Mouse (Mus musculus) monocyte, adult 5-6 weeks (primary cell): ENCODE results near the gene Sipa1l1. TPM values are rescaled to one million over a fixed set of nuclear protein-coding genes. Genes with fewer than 3 reads are reported as not detected.

Source experiments
- ATAC-seq: fragments of 153-309, 156-312 bp; replicated peaks from 2 replicates; pipeline ENCODE4 v1.8.0; 2017; ENCODE audit warnings: mild to moderate bottlenecking; ENCODE audit not compliant: low TSS enrichment, insufficient number of reproducible peaks, severe bottlenecking, poor library complexity, low FRiP score
- total RNA-seq: library from RNA; stranded (forward); fragments of 200-1000, 200-491, 200-594 nt; gene quantifications from 3 replicates; pipeline ENCODE4 v1.2.3, GENCODE M21; 2017

The Sipa1l1 gene
- total RNA-seq, 1 experiment from 2014 or later, result 44.5 TPM

GRCm38 (mm10) chr12:82387647-82388046 is 218.5 kb downstream of the Sipa1l1 start:
- ATAC-seq, result no peak

DNA sequence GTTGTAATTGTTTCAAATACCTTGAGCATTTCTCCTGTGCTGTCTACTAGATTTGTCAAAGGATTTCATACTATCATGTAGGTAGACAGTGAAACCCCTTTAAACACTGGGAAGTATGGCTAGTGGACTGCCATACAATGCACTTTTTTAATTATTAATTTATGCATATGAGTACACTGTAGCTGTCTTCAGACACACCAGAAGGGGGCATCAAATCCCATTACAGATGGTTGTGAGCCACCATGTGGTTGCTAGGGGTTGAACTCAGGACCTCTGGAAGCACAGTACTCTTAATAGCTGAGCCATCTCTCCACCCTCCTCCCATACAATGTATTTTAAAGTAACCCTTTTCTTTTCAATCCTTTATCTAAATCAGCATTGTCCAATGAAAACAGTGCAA is 219.0 kb downstream of the Sipa1l1 start:
- no peak for ATAC-seq

DNA sequence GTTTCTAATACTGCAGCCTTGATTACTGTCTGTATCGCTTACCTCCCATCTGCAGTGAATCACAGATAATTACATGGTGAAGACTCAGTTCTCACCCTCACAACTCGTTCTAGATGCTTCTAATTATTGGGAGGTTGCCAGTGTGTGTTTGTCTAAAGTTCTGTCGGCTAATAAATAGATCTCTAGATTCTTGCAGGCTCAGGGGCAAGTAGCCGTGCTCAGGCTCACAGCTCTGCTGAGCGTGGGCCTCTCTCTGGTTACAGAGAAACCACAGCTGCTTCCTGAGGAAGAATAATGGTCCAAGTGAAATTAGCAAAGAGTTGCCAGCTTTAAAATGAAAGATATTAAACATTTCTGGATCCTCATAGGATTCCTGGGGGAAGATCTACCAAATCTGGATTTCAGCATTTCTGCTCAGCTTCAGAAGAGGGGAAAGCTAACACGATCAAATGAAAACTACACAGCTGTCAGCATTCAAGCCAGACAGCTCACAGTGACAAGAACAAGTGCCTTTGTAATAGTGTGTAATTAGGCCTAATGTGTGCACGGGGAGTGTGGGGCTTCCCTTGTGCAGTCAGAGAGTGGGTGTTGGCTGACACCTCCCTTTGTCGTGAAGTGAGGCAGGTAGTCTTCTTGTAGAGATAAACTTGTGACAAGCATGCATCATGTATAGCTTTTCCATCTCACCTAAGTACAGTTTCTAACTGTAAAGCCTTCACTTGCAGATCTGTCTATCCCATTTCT is 225.2 kb downstream of the Sipa1l1 start:
- ATAC-seq, result no peak

DNA sequence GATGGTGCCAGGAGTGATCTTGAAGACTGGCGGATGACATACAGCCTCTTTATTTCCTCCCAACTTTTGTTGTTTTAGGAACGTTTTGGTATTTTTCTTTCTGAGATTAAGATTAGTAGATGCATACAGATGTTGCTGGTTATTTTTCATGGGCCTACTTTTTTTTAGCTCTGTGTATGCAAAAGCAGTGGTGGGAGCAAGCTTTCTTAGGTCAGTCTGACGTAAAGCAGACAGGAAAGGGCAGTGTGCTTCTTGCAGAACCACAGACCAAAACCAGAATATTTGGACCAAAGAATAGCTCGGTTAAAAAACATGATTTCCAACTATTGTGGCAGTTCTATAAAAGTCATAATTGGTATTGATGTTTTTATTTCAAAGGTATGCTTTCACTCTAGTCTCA is 226.1 kb downstream of the Sipa1l1 start:
- ATAC-seq, result no peak

DNA sequence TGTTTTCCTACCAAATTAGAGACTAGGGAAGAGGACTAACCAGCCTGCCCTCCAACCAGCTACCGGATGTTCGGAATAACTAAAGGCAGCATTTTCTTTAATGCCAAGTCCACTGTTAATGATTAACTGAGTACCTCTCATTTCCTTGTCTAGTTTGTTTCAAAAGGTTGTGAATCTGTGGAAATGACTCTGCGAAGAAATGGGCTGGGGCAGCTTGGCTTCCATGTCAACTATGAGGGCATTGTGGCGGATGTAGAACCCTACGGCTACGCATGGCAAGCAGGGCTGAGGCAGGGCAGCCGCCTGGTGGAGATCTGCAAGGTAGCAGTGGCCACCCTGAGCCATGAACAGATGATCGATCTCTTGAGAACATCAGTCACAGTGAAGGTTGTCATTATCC is 228.1 kb downstream of the Sipa1l1 start:
- ATAC-seq, result no peak

DNA sequence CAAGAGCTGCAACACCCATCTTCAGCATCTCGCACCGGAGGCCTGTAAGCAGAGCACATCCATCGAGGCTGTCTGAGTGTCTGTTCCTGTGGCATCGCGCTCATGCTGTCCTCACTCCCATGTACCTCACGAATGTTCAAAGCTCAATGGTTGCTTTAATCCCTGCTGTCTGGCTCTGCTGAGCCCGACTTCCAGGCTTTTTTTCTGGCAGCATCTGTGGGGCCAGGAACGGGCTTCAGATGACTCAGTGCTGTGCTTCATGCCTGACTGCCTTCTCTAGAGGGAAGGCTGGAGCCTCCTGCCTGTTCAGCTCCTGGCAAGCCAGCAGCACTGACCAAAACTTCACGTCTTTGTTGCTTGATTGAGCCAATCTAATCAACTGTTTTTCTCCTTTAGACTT is 228.6 kb downstream of the Sipa1l1 start:
- no peak for ATAC-seq

DNA sequence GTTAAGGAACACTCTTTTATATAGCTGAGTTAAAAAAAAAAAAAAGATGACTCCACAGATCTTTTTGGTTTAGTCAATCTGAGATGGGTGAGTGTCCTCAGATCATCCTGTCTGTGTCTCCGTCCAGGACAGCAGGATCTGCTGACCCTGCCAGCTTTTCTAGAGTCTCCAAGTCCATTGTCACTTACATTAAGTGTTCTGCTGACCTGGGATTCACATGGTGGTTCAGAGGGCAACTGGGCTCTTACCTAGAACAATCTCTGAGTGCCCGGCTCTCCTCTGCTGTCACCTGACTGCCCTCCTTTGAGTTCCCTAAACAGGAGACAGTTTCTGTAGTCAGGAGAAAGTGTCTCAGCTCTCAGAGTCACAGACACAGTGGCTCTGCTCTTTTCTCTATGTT is 229.8 kb downstream of the Sipa1l1 start:
- no peak for ATAC-seq

DNA sequence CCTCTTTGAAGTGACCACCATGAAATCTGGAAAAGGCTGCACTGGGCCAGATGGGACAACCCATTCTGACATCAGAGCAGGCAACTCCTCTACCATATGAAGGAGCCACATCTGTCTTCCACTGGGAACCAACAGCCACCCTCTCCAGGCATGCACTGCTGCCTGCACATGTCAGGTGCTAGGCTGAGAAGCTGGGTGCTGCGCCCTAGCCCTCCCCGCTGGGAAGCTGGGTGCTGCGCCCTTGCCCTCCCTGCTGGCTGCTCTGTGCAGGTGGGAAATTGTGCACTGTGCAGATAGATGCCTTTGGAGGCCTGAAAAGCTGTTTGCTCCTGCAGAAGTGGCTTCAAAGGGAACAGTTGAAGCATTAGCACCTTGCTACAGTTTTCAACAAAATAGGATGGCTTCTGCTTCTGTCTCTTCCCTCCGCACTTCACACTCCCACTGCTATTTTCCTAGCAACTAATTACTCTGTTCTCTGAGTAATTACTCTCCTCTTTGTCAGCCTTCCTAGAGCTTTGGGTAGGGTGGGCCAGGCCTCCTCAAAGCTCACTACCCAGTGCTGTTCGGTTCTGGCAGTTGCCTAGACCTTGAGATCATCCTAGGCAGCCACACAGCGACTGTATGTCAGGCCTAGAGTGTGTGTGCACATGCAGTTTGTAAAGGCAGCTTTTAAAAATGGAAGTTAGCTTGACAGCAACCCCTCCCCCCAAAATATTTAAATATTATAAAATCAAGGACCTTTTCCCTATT is 231.0 kb downstream of the Sipa1l1 start:
- ATAC-seq, result no peak

DNA sequence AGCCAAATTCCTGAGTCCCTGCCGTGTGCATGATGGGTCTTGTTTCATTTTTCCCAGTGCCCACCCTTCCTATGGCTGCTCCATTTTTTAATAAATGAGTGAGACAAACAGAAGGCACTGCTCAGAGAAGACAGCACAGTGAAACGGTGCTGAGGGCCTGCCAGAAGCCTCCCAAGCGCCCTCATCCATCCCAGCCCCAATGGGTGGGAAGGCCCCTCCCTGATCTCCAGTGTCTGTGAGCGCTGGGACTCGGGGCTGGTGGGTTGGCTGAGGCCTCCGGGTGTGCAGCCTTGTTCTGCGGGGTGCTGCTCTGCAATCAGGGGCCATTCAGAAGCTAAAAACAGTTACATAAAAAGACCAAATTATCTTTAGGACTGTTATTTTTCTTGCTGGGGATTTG is 231.7 kb downstream of the Sipa1l1 start:
- no peak for ATAC-seq

DNA sequence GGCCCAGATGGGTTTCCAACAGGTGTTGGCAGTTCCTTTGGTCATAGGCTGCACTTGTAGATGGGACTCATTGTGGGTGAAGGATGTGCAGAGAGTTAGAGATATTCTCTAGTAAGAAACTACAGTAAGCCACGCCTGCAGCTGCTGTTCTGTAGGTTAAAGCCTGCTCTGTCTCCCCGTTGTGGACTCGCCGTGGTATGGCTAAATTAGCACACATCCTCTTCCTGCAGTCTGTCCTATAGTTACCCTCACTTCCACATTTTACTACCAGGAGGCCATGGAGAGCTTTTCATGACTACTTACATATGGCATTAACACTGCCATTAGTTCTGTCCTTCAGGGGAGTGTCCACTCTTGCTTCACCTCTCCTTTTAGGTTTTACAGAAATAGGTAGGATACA is 232.3 kb downstream of the Sipa1l1 start:
- no peak for ATAC-seq

GRCm38 (mm10) chr12:82402635-82403034 is 233.5 kb downstream of the Sipa1l1 start:
- no peak for ATAC-seq

GRCm38 (mm10) chr12:82407531-82408255 is 238.6 kb downstream of the Sipa1l1 start:
- no peak for ATAC-seq

DNA sequence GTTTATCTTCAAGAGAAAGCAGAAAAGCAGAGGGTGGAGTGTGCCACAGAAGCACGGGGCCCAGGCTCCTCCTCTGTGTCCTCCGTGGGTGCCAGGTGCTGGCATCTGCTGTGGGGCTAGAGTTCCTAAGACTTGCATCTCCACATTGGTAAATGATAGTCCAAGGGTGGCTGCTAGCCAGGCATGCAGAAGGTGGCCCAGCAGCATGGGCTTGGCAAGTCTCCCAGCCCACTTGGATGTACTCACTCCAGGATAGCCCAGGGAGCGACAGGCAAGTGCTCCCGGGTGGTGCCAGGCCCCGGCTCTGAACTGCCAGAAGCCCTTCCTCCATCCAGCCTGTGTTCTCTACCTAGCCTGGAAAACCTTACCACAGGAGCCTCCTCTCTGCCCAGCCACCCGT is 239.4 kb downstream of the Sipa1l1 start:
- no peak for ATAC-seq

GRCm38 (mm10) chr12:82409686-82410472 is 240.8 kb downstream of the Sipa1l1 start:
- ATAC-seq, result no peak

- no peak for ATAC-seq
Observed at GRCm38 (mm10) chr12:82412291-82413032, 243.3 kb downstream of the Sipa1l1 start.

GRCm38 (mm10) chr12:82415690-82416364 is 246.7 kb downstream of the Sipa1l1 start:
- no peak for ATAC-seq

DNA sequence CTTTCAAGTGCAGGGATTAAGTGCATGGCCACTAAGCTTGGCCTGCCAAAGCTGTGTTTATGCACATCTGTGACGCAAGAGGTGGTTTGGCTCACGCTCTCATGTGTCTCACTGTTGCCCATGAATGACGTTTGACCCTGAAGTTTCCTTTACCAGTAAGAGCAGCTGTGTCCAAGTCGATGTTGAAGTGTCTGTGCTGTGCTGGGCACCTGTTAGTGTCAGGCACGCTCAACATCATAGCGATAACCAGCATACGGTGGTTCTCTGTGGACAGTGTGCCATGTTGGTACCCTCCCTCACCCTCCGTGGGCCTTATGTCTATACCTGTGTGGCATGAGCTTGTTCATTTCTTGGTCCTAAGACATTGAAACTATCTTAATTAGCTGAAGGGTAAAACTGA is 249.9 kb downstream of the Sipa1l1 start:
- ATAC-seq, result no peak

DNA sequence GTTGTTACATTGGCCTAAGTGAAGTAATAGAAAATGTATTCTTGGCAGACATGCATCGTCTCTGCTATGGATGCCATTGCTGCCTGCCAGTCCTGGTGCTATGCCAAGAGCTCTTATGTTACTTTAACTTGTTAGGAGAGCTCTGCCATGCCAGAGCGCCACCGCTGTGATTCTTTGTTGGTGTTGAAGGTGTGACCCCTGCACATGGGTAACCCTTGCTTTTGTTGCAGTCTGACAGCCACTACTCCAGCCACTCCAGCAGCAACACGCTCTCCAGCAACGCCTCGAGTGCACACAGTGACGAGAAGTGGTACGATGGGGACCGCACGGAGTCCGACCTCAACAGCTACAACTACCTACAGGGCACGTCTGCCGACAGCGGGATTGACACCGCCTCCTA is 255.7 kb downstream of the Sipa1l1 start:
- no peak for ATAC-seq
